ENCODE assay signal across 18 mouse cellular contexts in genomic region chr14:34528804-34529203, GRCm38 (mm10). TPM values are rescaled to one million over a fixed set of nuclear protein-coding genes. Genes with fewer than 3 reads are reported as not detected.
DNase-seq lines count a peak whose midpoint lies in the region; ATAC-seq and TF ChIP-seq lines count a peak whose summit lies in the region.
"Had no signal": no experiment of that assay in that cellular context is flagged by ENCODE, and none has a peak within 500 bp of the region (broad histone marks: within the 10 kb centered on the region; RNA-seq: fewer than 3 reads in every experiment).

No protein-coding gene starts in this region.

- ATAC-seq in hindbrain, postnatal 0 days = no peak
- ATAC-seq in hindbrain, embryonic 13.5 days (ENCODE audit: low FRiP score) = no peak
- no peak for ATAC-seq in heart, embryonic 13.5 days (ENCODE audit: extremely low read depth, insufficient number of reproducible peaks, low FRiP score, low TSS enrichment)
- ATAC-seq in intestine, postnatal 0 days = no peak
- no peak for ATAC-seq in forebrain, embryonic 16.5 days
- ATAC-seq: inflammation-experienced regulatory T-cells, adult 6 months; midbrain, embryonic 16.5 days had no signal

- no peaks in the 10 kb centered on the region for H3K9me3 ChIP-seq in hindbrain, postnatal 0 days (ENCODE audit: low read length)
- H3K9me3 ChIP-seq in hindbrain, embryonic 13.5 days = peaks cover 6% of the 10 kb centered on the region
- H3K9me3 ChIP-seq in E14TG2a.4 (ENCODE audit: low read length) = no peaks in the 10 kb centered on the region
- peaks cover 4% of the 10 kb centered on the region; the same call in 1 of the 2 replicates for H3K9me3 ChIP-seq in heart, embryonic 13.5 days
- H3K9me3 ChIP-seq in intestine, postnatal 0 days (ENCODE audit: control insufficient read depth) = no peaks in the 10 kb centered on the region
- H3K9me3 ChIP-seq in forebrain, embryonic 16.5 days (ENCODE audit: control insufficient read depth, low read length) = no peaks in the 10 kb centered on the region; the same call in 1 of the 2 replicates
- H3K9me3 ChIP-seq: neural tube, embryonic 12.5 days had no signal

- no peaks in the 10 kb centered on the region for H3K36me3 ChIP-seq in hindbrain, postnatal 0 days (ENCODE audit: insufficient read depth, low read length)
- no peaks in the 10 kb centered on the region for H3K36me3 ChIP-seq in hindbrain, embryonic 13.5 days
- H3K36me3 ChIP-seq in E14TG2a.4 (ENCODE audit: insufficient read depth, low read length) = no peaks in the 10 kb centered on the region
- peaks cover 58% of the 10 kb centered on the region for H3K36me3 ChIP-seq in heart, embryonic 13.5 days
- peaks cover 4% of the 10 kb centered on the region; the same call in 1 of the 2 replicates for H3K36me3 ChIP-seq in intestine, postnatal 0 days (ENCODE audit: control insufficient read depth, insufficient read depth)
- H3K36me3 ChIP-seq in forebrain, embryonic 16.5 days (ENCODE audit: control insufficient read depth, insufficient read depth) = no peaks in the 10 kb centered on the region
- H3K36me3 ChIP-seq: neural tube, embryonic 12.5 days had no signal

- no peak for DNase-seq in hindbrain, postnatal 0 days (ENCODE audit: low spot score)
- DNase-seq in left cerebral cortex, postnatal 4 days = no peak
- DNase-seq: adrenal gland, postnatal 36 days; cerebellum, postnatal 36 days; thymus, adult 2 months had no signal

- no peak overlapping the region for H3K4me3 ChIP-seq in hindbrain, postnatal 0 days (ENCODE audit: low read length)
- no peak overlapping the region for H3K4me3 ChIP-seq in hindbrain, embryonic 13.5 days
- H3K4me3 ChIP-seq in E14TG2a.4 (replicated peaks; ENCODE audit: low read length) = peak overlapping the region; percentile 42
- no peak overlapping the region for H3K4me3 ChIP-seq in heart, embryonic 13.5 days
- H3K4me3 ChIP-seq in intestine, postnatal 0 days (ENCODE audit: low read depth, low read length) = no peak overlapping the region
- no peak overlapping the region for H3K4me3 ChIP-seq in forebrain, embryonic 16.5 days (replicated peaks; ENCODE audit: low read length)
- H3K4me3 ChIP-seq: neural tube, embryonic 12.5 days had no signal

- intact Hi-C loops in left cerebral cortex, postnatal 4 days (cut with DNase I) = no loop called here

- no peak overlapping the region for H3K9ac ChIP-seq in hindbrain, postnatal 0 days (replicated peaks; ENCODE audit: low read length)
- H3K9ac ChIP-seq in hindbrain, embryonic 13.5 days = no peak overlapping the region
- peak overlapping the region; percentile 44; the same call in 1 of the 2 replicates for H3K9ac ChIP-seq in heart, embryonic 13.5 days
- H3K9ac ChIP-seq in intestine, postnatal 0 days (ENCODE audit: low read depth, low read length) = no peak overlapping the region
- no peak overlapping the region for H3K9ac ChIP-seq in forebrain, embryonic 16.5 days (replicated peaks; ENCODE audit: low read depth, low read length)
- H3K9ac ChIP-seq: neural tube, embryonic 12.5 days had no signal

- H3K27ac ChIP-seq in hindbrain, postnatal 0 days = no peak overlapping the region
- H3K27ac ChIP-seq in hindbrain, embryonic 13.5 days = no peak overlapping the region
- H3K27ac ChIP-seq in heart, embryonic 13.5 days (replicated peaks) = peak overlapping the region; percentile 87
- 0 out of 2 replicates have a peak overlapping the region, but pooled peaks have one; percentile 35 for H3K27ac ChIP-seq in intestine, postnatal 0 days (ENCODE audit: low read depth, low read length)
- H3K27ac ChIP-seq in forebrain, embryonic 16.5 days (ENCODE audit: low read length) = no peak overlapping the region
- H3K27ac ChIP-seq: neural tube, embryonic 12.5 days had no signal

- no peaks in the 10 kb centered on the region for H3K4me1 ChIP-seq in hindbrain, postnatal 0 days (ENCODE audit: insufficient read depth, low read length)
- H3K4me1 ChIP-seq in hindbrain, embryonic 13.5 days (replicated peaks) = no peaks in the 10 kb centered on the region
- peaks cover 24% of the 10 kb centered on the region for H3K4me1 ChIP-seq in E14TG2a.4 (replicated peaks; ENCODE audit: low read depth, low read length)
- H3K4me1 ChIP-seq in heart, embryonic 13.5 days = peaks cover 32% of the 10 kb centered on the region
- H3K4me1 ChIP-seq in intestine, postnatal 0 days (replicated peaks; ENCODE audit: control insufficient read depth, insufficient read depth, low read length) = no peaks in the 10 kb centered on the region
- H3K4me1 ChIP-seq in forebrain, embryonic 16.5 days (replicated peaks; ENCODE audit: control insufficient read depth, insufficient read depth, low read length) = no peaks in the 10 kb centered on the region
- H3K4me1 ChIP-seq: neural tube, embryonic 12.5 days had no signal

- WGBS in hindbrain, postnatal 0 days = 66% methylated on average over 8 of the region's 8 CpGs
- 77% methylated on average over 8 of the region's 8 CpGs for WGBS in hindbrain, embryonic 13.5 days
- 45% methylated on average over 8 of the region's 8 CpGs for WGBS in heart, embryonic 13.5 days
- WGBS in intestine, postnatal 0 days = 67% methylated on average over 8 of the region's 8 CpGs
- 68% methylated on average over 8 of the region's 8 CpGs for WGBS in forebrain, embryonic 16.5 days

- H3K27me3 ChIP-seq in hindbrain, postnatal 0 days (ENCODE audit: insufficient read depth, low read length) = no peaks in the 10 kb centered on the region
- 0 out of 2 replicates have a peak, but pooled peaks cover 3% of the 10 kb centered on the region for H3K27me3 ChIP-seq in hindbrain, embryonic 13.5 days
- H3K27me3 ChIP-seq in E14TG2a.4 (ENCODE audit: insufficient read depth, low read length) = no peaks in the 10 kb centered on the region
- peaks cover 14% of the 10 kb centered on the region; the same call in 1 of the 2 replicates for H3K27me3 ChIP-seq in heart, embryonic 13.5 days (replicated peaks)
- no peaks in the 10 kb centered on the region for H3K27me3 ChIP-seq in intestine, postnatal 0 days (replicated peaks; ENCODE audit: control insufficient read depth, insufficient read depth, low read length)
- H3K27me3 ChIP-seq in forebrain, embryonic 16.5 days (replicated peaks; ENCODE audit: control insufficient read depth, insufficient read depth, low read length) = no peaks in the 10 kb centered on the region
- H3K27me3 ChIP-seq: neural tube, embryonic 12.5 days had no signal

- no peak for TF ChIP-seq CTCF in hindbrain, postnatal 0 days (IDR thresholded peaks at IDR 0.05; ENCODE audit: low read depth)
- no peak for TF ChIP-seq CTCF in E14TG2a.4 (conservative IDR thresholded peaks at IDR 0.05; ENCODE audit: low read length)
- TF ChIP-seq CTCF in intestine, postnatal 0 days (IDR thresholded peaks at IDR 0.05; ENCODE audit: low read depth) = no peak

- H3K4me2 ChIP-seq in hindbrain, postnatal 0 days (ENCODE audit: low read depth, low read length) = 0 out of 2 replicates have a peak overlapping the region, but pooled peaks have one; percentile 6
- no peak overlapping the region for H3K4me2 ChIP-seq in hindbrain, embryonic 13.5 days
- no peak overlapping the region for H3K4me2 ChIP-seq in heart, embryonic 13.5 days
- no peak overlapping the region for H3K4me2 ChIP-seq in intestine, postnatal 0 days (replicated peaks; ENCODE audit: low read depth)
- no peak overlapping the region for H3K4me2 ChIP-seq in forebrain, embryonic 16.5 days (ENCODE audit: low read length)
- H3K4me2 ChIP-seq: neural tube, embryonic 12.5 days had no signal

RNA-seq across cellular contexts. Expression of gene 9230112D13Rik, which starts 6.2 kb away (rescaled TPM):
- total RNA-seq in hindbrain, postnatal 0 days (2014; rRNA removed) = not detected in 2 replicates
- polyA plus RNA-seq in hindbrain, postnatal 0 days (2015; fragmentation: Nextera tagmentation; extraction: Ambion mirVana) = not detected in 2 replicates
- not detected in 2 replicates for polyA plus RNA-seq in hindbrain, embryonic 13.5 days (2015; fragmentation: Nextera tagmentation; extraction: Ambion mirVana)
- polyA plus RNA-seq in heart, embryonic 13.5 days (2015; fragmentation: Nextera tagmentation; extraction: Ambion mirVana) = not detected in 2 replicates
- not detected in 2 replicates for polyA plus RNA-seq in intestine, postnatal 0 days (2015; fragmentation: Nextera tagmentation; extraction: Ambion mirVana)
- not detected in 2 replicates for polyA plus RNA-seq in forebrain, embryonic 16.5 days (2015; fragmentation: Nextera tagmentation; extraction: Ambion mirVana)
- not detected for total RNA-seq in left cerebral cortex, postnatal 4 days (2021)
- total RNA-seq: adrenal gland, postnatal 36 days; granulocyte monocyte progenitor cell, adult 5-6 weeks; layer of hippocampus, adult 18-20 months; left cerebral cortex, adult 18-20 months; liver, adult 2 months had no signal
- polyA plus RNA-seq: embryonic facial prominence, embryonic 11.5 days; inflammation-experienced regulatory T-cells, adult 6 months; liver, adult 2 months; midbrain, embryonic 16.5 days; neural tube, embryonic 12.5 days; thymus, adult 2 months had no signal

RNA-seq across cellular contexts. Expression of gene Bmpr1a, which starts 25.7 kb away (rescaled TPM):
- total RNA-seq in hindbrain, postnatal 0 days (2014; rRNA removed) = 52.5 and 53.8 TPM in 2 replicates
- 20.6 and 21.1 TPM in 2 replicates for polyA plus RNA-seq in hindbrain, postnatal 0 days (2015; fragmentation: Nextera tagmentation; extraction: Ambion mirVana)
- 19.5 and 20.5 TPM in 2 replicates for polyA plus RNA-seq in hindbrain, embryonic 13.5 days (2015; fragmentation: Nextera tagmentation; extraction: Ambion mirVana)
- 37.1 and 37.4 TPM in 2 replicates for polyA plus RNA-seq in heart, embryonic 13.5 days (2015; fragmentation: Nextera tagmentation; extraction: Ambion mirVana)
- 18.8 and 19.3 TPM in 2 replicates for polyA plus RNA-seq in intestine, postnatal 0 days (2015; fragmentation: Nextera tagmentation; extraction: Ambion mirVana)
- 21.1 and 25.2 TPM in 2 replicates for polyA plus RNA-seq in forebrain, embryonic 16.5 days (2015; fragmentation: Nextera tagmentation; extraction: Ambion mirVana)
- 10 to 100 TPM; 37.9 to 47.0 TPM for total RNA-seq in left cerebral cortex, postnatal 4 days (2021)

RNA-seq across cellular contexts. Expression of gene Ldb3, which starts 59.7 kb away (rescaled TPM):
- total RNA-seq in hindbrain, postnatal 0 days (2014; rRNA removed) = 1.6 and 1.7 TPM in 2 replicates
- polyA plus RNA-seq in hindbrain, postnatal 0 days (2015; fragmentation: Nextera tagmentation; extraction: Ambion mirVana) = 1.3 and 1.4 TPM in 2 replicates
- 0.50 and 0.56 TPM in 2 replicates for polyA plus RNA-seq in hindbrain, embryonic 13.5 days (2015; fragmentation: Nextera tagmentation; extraction: Ambion mirVana)
- 226 and 249 TPM in 2 replicates for polyA plus RNA-seq in heart, embryonic 13.5 days (2015; fragmentation: Nextera tagmentation; extraction: Ambion mirVana)
- 15.2 and 16.2 TPM in 2 replicates for polyA plus RNA-seq in intestine, postnatal 0 days (2015; fragmentation: Nextera tagmentation; extraction: Ambion mirVana)
- 0.39 and 0.55 TPM in 2 replicates for polyA plus RNA-seq in forebrain, embryonic 16.5 days (2015; fragmentation: Nextera tagmentation; extraction: Ambion mirVana)
- 1 to 10 TPM; 1.5 to 1.7 TPM for total RNA-seq in left cerebral cortex, postnatal 4 days (2021)
- total RNA-seq: granulocyte monocyte progenitor cell, adult 5-6 weeks had no signal
- polyA plus RNA-seq: inflammation-experienced regulatory T-cells, adult 6 months had no signal

Comparison
In these comparisons a context has a peak if more than half of its experiments do, and no peak if none do; other contexts are left out.
1. H3K27ac ChIP-seq: peak in heart, embryonic 13.5 days (single experiment) and intestine, postnatal 0 days (single experiment); none in hindbrain, postnatal 0 days (single experiment), hindbrain, embryonic 13.5 days (single experiment) and forebrain, embryonic 16.5 days (single experiment).
2. RNA of gene Ldb3, which starts 59.7 kb away (polyA plus RNA-seq): 226 to 249 TPM in heart, embryonic 13.5 days; 15.2 to 16.2 TPM in intestine, postnatal 0 days, 1.3 to 1.4 TPM in hindbrain, postnatal 0 days, 0.50 to 0.56 TPM in hindbrain, embryonic 13.5 days and 0.39 to 0.55 TPM in forebrain, embryonic 16.5 days; every median in the first group is over 10 times any median in the second.